Mouse (Mus musculus): ENCODE data around the gene Fgf10.

Gene Fgf10

GRCm38 (mm10) chr13:118716726-118717125, 47.1 kb downstream of the Fgf10 start:
- DNase-seq (ENCODE audit: low spot score): no peak

GRCm38 (mm10) chr13:118718396-118718795, 48.8 kb downstream of the Fgf10 start:
- DNase-seq (ENCODE audit: low spot score): no peak

GRCm38 (mm10) chr13:118721668-118722067, 52.1 kb downstream of the Fgf10 start:
- DNase-seq (ENCODE audit: low spot score): no peak

- DNase-seq (ENCODE audit: low spot score): no peak
These were observed 62.4 kb downstream of the Fgf10 start for GRCm38 (mm10) chr13:118731850-118732552.

- no peak for DNase-seq (ENCODE audit: low spot score)
These were observed 70.3 kb downstream of the Fgf10 start for GRCm38 (mm10) chr13:118739854-118740411.

GRCm38 (mm10) chr13:118742788-118743187, 73.2 kb downstream of the Fgf10 start:
- DNase-seq (ENCODE audit: low spot score): no peak

- DNase-seq (ENCODE audit: low spot score): no peak
These were observed 75.2 kb downstream of the Fgf10 start for GRCm38 (mm10) chr13:118744806-118745205.

GRCm38 (mm10) chr13:118746427-118746826, 76.8 kb downstream of the Fgf10 start:
- DNase-seq (ENCODE audit: low spot score): no peak

- DNase-seq (ENCODE audit: low spot score): no peak
These were observed 84.4 kb downstream of the Fgf10 start for GRCm38 (mm10) chr13:118754024-118754423.

GRCm38 (mm10) chr13:118759021-118759420, 89.4 kb downstream of the Fgf10 start:
- DNase-seq (ENCODE audit: low spot score): no peak

GRCm38 (mm10) chr13:118762982-118763381, 93.4 kb downstream of the Fgf10 start:
- no peak for DNase-seq (ENCODE audit: low spot score)

- DNase-seq (ENCODE audit: low spot score): no peak
These were observed 102.6 kb downstream of the Fgf10 start for GRCm38 (mm10) chr13:118772188-118772587.

- DNase-seq (ENCODE audit: low spot score): no peak
These were observed 105.6 kb downstream of the Fgf10 start for GRCm38 (mm10) chr13:118775148-118775547.

- DNase-seq (ENCODE audit: low spot score): no peak
These were observed 109.6 kb downstream of the Fgf10 start for GRCm38 (mm10) chr13:118779161-118779560.

GRCm38 (mm10) chr13:118791753-118792152, 122.2 kb downstream of the Fgf10 start:
- no peak for DNase-seq (ENCODE audit: low spot score)

GRCm38 (mm10) chr13:118792198-118792597, 122.6 kb downstream of the Fgf10 start:
- DNase-seq (ENCODE audit: low spot score): no peak

GRCm38 (mm10) chr13:118800176-118800575, 130.6 kb downstream of the Fgf10 start:
- no peak for DNase-seq (ENCODE audit: low spot score)

GRCm38 (mm10) chr13:118806662-118807061, 137.1 kb downstream of the Fgf10 start:
- DNase-seq (ENCODE audit: low spot score): no peak

- DNase-seq (ENCODE audit: low spot score): no peak
These were observed 150.2 kb downstream of the Fgf10 start for GRCm38 (mm10) chr13:118819785-118820184.

- DNase-seq (ENCODE audit: low spot score): no peak
These were observed 153.5 kb downstream of the Fgf10 start for GRCm38 (mm10) chr13:118823113-118823512.

GRCm38 (mm10) chr13:118825102-118825501, 155.5 kb downstream of the Fgf10 start:
- DNase-seq (ENCODE audit: low spot score): no peak

GRCm38 (mm10) chr13:118828604-118829381, 159.2 kb downstream of the Fgf10 start:
- no peak for DNase-seq (ENCODE audit: low spot score)

- no peak for DNase-seq (ENCODE audit: low spot score)
These were observed 164.4 kb downstream of the Fgf10 start for GRCm38 (mm10) chr13:118834021-118834420.
